23 mouse cellular contexts compared by ENCODE assay signal in the genomic region with DNA sequence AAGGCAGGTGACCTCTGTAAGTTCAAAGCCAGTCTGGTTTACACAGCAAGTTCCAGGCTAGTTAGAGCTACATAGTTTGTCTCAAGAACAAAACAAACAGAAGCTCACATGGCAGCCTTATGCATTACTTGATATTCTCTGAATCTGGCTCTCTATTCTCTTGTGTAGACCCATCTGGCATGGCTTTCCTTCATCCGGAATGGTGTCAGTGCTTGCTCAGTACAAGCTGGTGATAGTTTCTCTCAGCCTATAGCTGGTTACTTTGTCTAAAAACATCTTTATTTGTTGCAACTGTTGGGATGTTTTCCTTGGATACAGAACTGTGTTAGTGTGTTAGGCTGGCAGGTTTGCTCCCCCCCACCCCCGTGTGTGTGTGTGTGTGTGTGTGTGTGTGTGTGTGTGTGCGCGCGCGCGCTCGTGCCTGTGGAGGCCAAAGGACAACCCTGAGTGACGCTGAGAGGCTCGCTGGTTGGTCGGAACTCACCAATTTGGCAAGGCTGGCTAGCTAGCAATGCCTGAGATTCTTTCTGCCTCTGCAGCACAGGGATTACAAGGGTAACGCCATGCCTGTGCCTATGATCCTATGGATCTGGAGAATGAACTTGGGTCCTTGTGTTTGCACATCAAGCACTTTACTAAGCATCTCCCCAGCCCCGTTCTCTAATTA. TPM values are rescaled to one million over a fixed set of nuclear protein-coding genes. Genes with fewer than 3 reads are reported as not detected.
A peak's percentile ranks its signal among the peaks of the same experiment; 100 is the strongest.
DNase-seq lines count a peak whose midpoint lies in the region; ATAC-seq and TF ChIP-seq lines count a peak whose summit lies in the region.
"Had no signal": no experiment of that assay in that cellular context is flagged by ENCODE, and none has a peak within 500 bp of the region (broad histone marks: within the 10 kb centered on the region; RNA-seq: fewer than 3 reads in every experiment).

No protein-coding gene starts in this region.

- H3K27ac ChIP-seq in gastrocnemius, adult 2 months: peak overlapping the region; percentile 56
- no peak overlapping the region for H3K27ac ChIP-seq in heart, embryonic 11.5 days (ENCODE audit: low read depth, low read length)
- H3K27ac ChIP-seq in liver, postnatal 0 days (ENCODE audit: low read depth): no peak overlapping the region
- H3K27ac ChIP-seq in liver, embryonic 11.5 days (ENCODE audit: low read depth, low read length): no peak overlapping the region
- H3K27ac ChIP-seq: hindbrain, embryonic 15.5 days; kidney, postnatal 0 days; limb, embryonic 13.5 days; liver, embryonic 15.5 days had no signal

- peaks cover 8% of the 10 kb centered on the region for H3K4me1 ChIP-seq in heart, embryonic 11.5 days (ENCODE audit: control insufficient read depth, insufficient read depth, low read length)
- no peaks in the 10 kb centered on the region for H3K4me1 ChIP-seq in liver, postnatal 0 days (ENCODE audit: insufficient read depth)
- no peaks in the 10 kb centered on the region for H3K4me1 ChIP-seq in liver, embryonic 11.5 days (replicated peaks; ENCODE audit: control insufficient read depth, insufficient read depth, low read length)
- H3K4me1 ChIP-seq: limb, embryonic 13.5 days; liver, embryonic 15.5 days had no signal

- no peak for ATAC-seq in heart, embryonic 11.5 days (replicated peaks; ENCODE audit: insufficient number of reproducible peaks, low FRiP score, low TSS enrichment)
- peak; percentile 19; the same call in 1 of the 2 replicates for ATAC-seq in liver, postnatal 0 days
- ATAC-seq in liver, embryonic 11.5 days (replicated peaks; ENCODE audit: low FRiP score): no peak
- ATAC-seq in activated CD4-positive, CD25-positive, alpha-beta regulatory T cell, adult 4 months: no peak

- 67% methylated on average over 13 of the region's 13 CpGs for WGBS in heart, embryonic 11.5 days (ENCODE audit: insufficient replicate concordance)
- WGBS in liver, postnatal 0 days (ENCODE audit: insufficient replicate concordance): 65% methylated on average over 13 of the region's 13 CpGs
- WGBS in liver, embryonic 11.5 days: 72% methylated on average over 13 of the region's 13 CpGs

- H3K4me2 ChIP-seq in heart, embryonic 11.5 days: no peak overlapping the region
- no peak overlapping the region for H3K4me2 ChIP-seq in liver, postnatal 0 days (ENCODE audit: low read depth, low read length)
- no peak overlapping the region for H3K4me2 ChIP-seq in liver, embryonic 11.5 days
- H3K4me2 ChIP-seq: hindbrain, embryonic 15.5 days; limb, embryonic 13.5 days; liver, embryonic 15.5 days had no signal

- DNase-seq in gastrocnemius, adult 2 months: no peak
- no peak for DNase-seq in gastrocnemius, adult 8-10 months (ENCODE audit: low spot score in 2 of 2)
- DNase-seq in heart, postnatal 14 days: peak; percentile 11 to 20
- no peak for DNase-seq in liver, postnatal 0 days
- no peak for DNase-seq in liver, embryonic 11.5 days (ENCODE audit: low spot score)
- DNase-seq: adrenal gland, adult 8-10 months; lung, postnatal 4 days had no signal

- H3K9me3 ChIP-seq in heart, embryonic 11.5 days (replicated peaks; ENCODE audit: control insufficient read depth, low read length): no peaks in the 10 kb centered on the region
- H3K9me3 ChIP-seq in liver, postnatal 0 days (ENCODE audit: low read length): no peaks in the 10 kb centered on the region
- H3K9me3 ChIP-seq in liver, embryonic 11.5 days (ENCODE audit: control insufficient read depth, low read length): no peaks in the 10 kb centered on the region
- H3K9me3 ChIP-seq: hindbrain, embryonic 15.5 days; limb, embryonic 13.5 days; liver, embryonic 15.5 days had no signal

- no peak for TF ChIP-seq CTCF in gastrocnemius, adult 2 months (IDR thresholded peaks at IDR 0.05)
- no peak for TF ChIP-seq CTCF in liver, postnatal 0 days (IDR thresholded peaks at IDR 0.05; ENCODE audit: low read depth)

- peaks cover 27% of the 10 kb centered on the region for H3K27me3 ChIP-seq in heart, embryonic 11.5 days (ENCODE audit: control insufficient read depth, insufficient read depth, low read length)
- peaks cover 5% of the 10 kb centered on the region; the same call in 1 of the 2 replicates for H3K27me3 ChIP-seq in liver, postnatal 0 days (ENCODE audit: insufficient read depth, low read length)
- H3K27me3 ChIP-seq in liver, embryonic 11.5 days (replicated peaks; ENCODE audit: control insufficient read depth, insufficient read depth, low read length): peaks cover 13% of the 10 kb centered on the region
- H3K27me3 ChIP-seq: hindbrain, embryonic 15.5 days had no signal

- no peak overlapping the region for H3K4me3 ChIP-seq in gastrocnemius, adult 2 months
- no peak overlapping the region for H3K4me3 ChIP-seq in heart, embryonic 11.5 days (ENCODE audit: low read depth, low read length)
- H3K4me3 ChIP-seq in liver, postnatal 0 days (ENCODE audit: low read depth, low read length): no peak overlapping the region
- H3K4me3 ChIP-seq in liver, embryonic 11.5 days (ENCODE audit: low read depth, low read length): no peak overlapping the region
- H3K4me3 ChIP-seq: hindbrain, embryonic 15.5 days; limb, embryonic 13.5 days; liver, embryonic 15.5 days had no signal

- H3K9ac ChIP-seq in heart, embryonic 11.5 days (ENCODE audit: low read depth, low read length): no peak overlapping the region
- H3K9ac ChIP-seq in liver, postnatal 0 days (replicated peaks): no peak overlapping the region
- no peak overlapping the region for H3K9ac ChIP-seq in liver, embryonic 11.5 days (ENCODE audit: low read depth, low read length)
- H3K9ac ChIP-seq: hindbrain, embryonic 15.5 days; limb, embryonic 13.5 days; liver, embryonic 15.5 days had no signal

- intact Hi-C loops in gastrocnemius, adult 2 months (cut with DNase I): loop anchor here (10.0 kb wide), 3 partner anchors 107 to 287 kb away; a partner anchor contains a TSS
- intact Hi-C loops in heart, postnatal 14 days (cut with DNase I): loop anchor here (5.0 kb wide), 1 partner anchor 110 kb away; no protein-coding TSS in a partner anchor

- no peak for TF ChIP-seq EP300 in liver, postnatal 0 days (IDR thresholded peaks at IDR 0.05; ENCODE audit: low read depth)

- no peaks in the 10 kb centered on the region for H3K36me3 ChIP-seq in heart, embryonic 11.5 days (ENCODE audit: control insufficient read depth, insufficient read depth, low read length)
- no peaks in the 10 kb centered on the region for H3K36me3 ChIP-seq in liver, postnatal 0 days (replicated peaks; ENCODE audit: insufficient read depth, low read length)
- H3K36me3 ChIP-seq in liver, embryonic 11.5 days (ENCODE audit: control insufficient read depth, insufficient read depth, low read length): no peaks in the 10 kb centered on the region
- H3K36me3 ChIP-seq: hindbrain, embryonic 15.5 days; limb, embryonic 13.5 days; liver, embryonic 15.5 days had no signal

RNA-seq across cellular contexts. Expression of a gene that starts 11.0 kb away (rescaled TPM):
- total RNA-seq in gastrocnemius, adult 2 months (2021): not detected
- not detected for total RNA-seq in gastrocnemius, adult 8-10 months (2022)
- total RNA-seq in heart, postnatal 14 days (2021): not detected
- polyA plus RNA-seq in heart, embryonic 11.5 days (2014; fragmentation: Nextera tagmentation; extraction: Ambion mirVana): not detected in 2 replicates
- polyA plus RNA-seq in liver, postnatal 0 days (2015; fragmentation: Nextera tagmentation; extraction: Ambion mirVana): not detected in 2 replicates
- polyA plus RNA-seq in liver, embryonic 11.5 days (2014; fragmentation: Nextera tagmentation; extraction: Ambion mirVana): not detected in 2 replicates
- not detected for polyA plus RNA-seq in activated CD4-positive, CD25-positive, alpha-beta regulatory T cell, adult 4 months (2017; shearing (Covaris generic))
- total RNA-seq: adrenal gland, adult 8-10 months; gastrocnemius, adult 18-20 months; hematopoietic stem cell, adult 5-6 weeks; MEL had no signal
- polyA plus RNA-seq: gonadal fat pad, adult 2 months; intestine, embryonic 14.5 days; kidney, adult 2 months; kidney, postnatal 0 days; large intestine, adult 2 months; liver, embryonic 15.5 days; lung, embryonic 16.5 days; spleen, adult 2 months; urinary bladder, adult 2 months had no signal

Comparison
In these comparisons a context has a peak if more than half of its experiments do, and no peak if none do; other contexts are left out.
1. DNase-seq: peak in heart, postnatal 14 days (2 of 2); none in gastrocnemius, adult 2 months (single experiment), gastrocnemius, adult 8-10 months (0 of 2), liver, postnatal 0 days (single experiment) and liver, embryonic 11.5 days (single experiment).